In genomic region chr13:103120669-103121131, GRCm38 (mm10) we compare ENCODE assay signal across 8 mouse cellular contexts.
A peak's percentile ranks its signal among the peaks of the same experiment; 100 is the strongest.
DNase-seq lines count a peak whose midpoint lies in the region; ATAC-seq and TF ChIP-seq lines count a peak whose summit lies in the region.

No protein-coding gene starts in this region.

- no peak overlapping the region for H3K27ac ChIP-seq in liver, embryonic 14.5 days
- H3K27ac ChIP-seq in liver, embryonic 11.5 days (ENCODE audit: low read depth, low read length): no peak overlapping the region
- H3K27ac ChIP-seq in hindbrain, embryonic 11.5 days (ENCODE audit: low read depth, low read length): peak overlapping the region; percentile 68

- no peaks in the 10 kb centered on the region for H3K4me1 ChIP-seq in liver, embryonic 14.5 days (replicated peaks; ENCODE audit: control insufficient read depth in 2 of 2, insufficient read depth in 2 of 2, low read length in 1 of 2)
- no peaks in the 10 kb centered on the region for H3K4me1 ChIP-seq in liver, embryonic 11.5 days (replicated peaks; ENCODE audit: control insufficient read depth, insufficient read depth, low read length)
- H3K4me1 ChIP-seq in hindbrain, embryonic 11.5 days (replicated peaks; ENCODE audit: control insufficient read depth, insufficient read depth, low read length): 0 out of 2 replicates have a peak, but pooled peaks cover 2% of the 10 kb centered on the region

- H3K36me3 ChIP-seq in liver, embryonic 14.5 days (replicated peaks; ENCODE audit: control insufficient read depth, insufficient read depth, low read depth): no peaks in the 10 kb centered on the region
- H3K36me3 ChIP-seq in liver, embryonic 11.5 days (ENCODE audit: control insufficient read depth, insufficient read depth, low read length): no peaks in the 10 kb centered on the region
- H3K36me3 ChIP-seq in hindbrain, embryonic 11.5 days (ENCODE audit: control insufficient read depth, insufficient read depth, low read length): no peaks in the 10 kb centered on the region

- H3K9ac ChIP-seq in liver, embryonic 14.5 days (replicated peaks): no peak overlapping the region
- H3K9ac ChIP-seq in liver, embryonic 11.5 days (ENCODE audit: low read depth, low read length): no peak overlapping the region
- H3K9ac ChIP-seq in hindbrain, embryonic 11.5 days (ENCODE audit: low read depth, low read length): peak overlapping the region; percentile 49; the same call in 1 of the 2 replicates

- WGBS in liver, embryonic 14.5 days (ENCODE audit: insufficient replicate concordance): 36% methylated on average over 7 of the region's 7 CpGs
- 32% methylated on average over 7 of the region's 7 CpGs for WGBS in liver, embryonic 11.5 days
- 11% methylated on average over 7 of the region's 7 CpGs for WGBS in hindbrain, embryonic 11.5 days

- DNase-seq in liver, embryonic 14.5 days (ENCODE audit: low read depth in 3 of 3, low spot score in 3 of 3): no peak
- no peak for DNase-seq in liver, embryonic 11.5 days (ENCODE audit: low spot score)
- DNase-seq in embryo, embryonic 10.5 days (ENCODE audit: low spot score): peak; percentile 76
- DNase-seq in hindbrain, embryonic 11.5 days (ENCODE audit: low spot score): peak; percentile 64
- peak; percentile 37 for DNase-seq in left cerebral cortex, postnatal 4 days
- peak; percentile 44 to 60 for DNase-seq in right cerebral cortex, postnatal 10 days (ENCODE audit: low spot score in 2 of 2)
- no peak for DNase-seq in c-Kit-positive CD71-positive TER-119-positive erythroid progenitor cells, embryonic 14.5 days (ENCODE audit: low spot score)
- no peak for DNase-seq in spleen, adult 18-20 months

- TF ChIP-seq CTCF in liver, embryonic 14.5 days (IDR thresholded peaks at IDR 0.05; ENCODE audit: low read depth): 0 out of 2 replicates have a peak, but pooled peaks have one; percentile 24

- no peaks in the 10 kb centered on the region for H3K27me3 ChIP-seq in liver, embryonic 14.5 days (ENCODE audit: control insufficient read depth, insufficient read depth, low read length)
- H3K27me3 ChIP-seq in liver, embryonic 11.5 days (replicated peaks; ENCODE audit: control insufficient read depth, insufficient read depth, low read length): no peaks in the 10 kb centered on the region
- H3K27me3 ChIP-seq in hindbrain, embryonic 11.5 days (ENCODE audit: control insufficient read depth, insufficient read depth, low read length): no peaks in the 10 kb centered on the region

- H3K9me3 ChIP-seq in liver, embryonic 14.5 days (ENCODE audit: control insufficient read depth, low read length): no peaks in the 10 kb centered on the region
- H3K9me3 ChIP-seq in liver, embryonic 11.5 days (ENCODE audit: control insufficient read depth, low read length): no peaks in the 10 kb centered on the region
- H3K9me3 ChIP-seq in hindbrain, embryonic 11.5 days (ENCODE audit: control insufficient read depth, low read length): no peaks in the 10 kb centered on the region

- intact Hi-C loops in left cerebral cortex, postnatal 4 days (cut with DNase I): loop anchor here (5.0 to 10.0 kb wide), 2 partner anchors 438 to 1386 kb away; no protein-coding TSS in a partner anchor

- H3K4me3 ChIP-seq in liver, embryonic 14.5 days (ENCODE audit: insufficient read depth in 1 of 2, low read depth in 2 of 2, low read length in 2 of 2): no peak overlapping the region
- no peak overlapping the region for H3K4me3 ChIP-seq in liver, embryonic 11.5 days (ENCODE audit: low read depth, low read length)
- no peak overlapping the region for H3K4me3 ChIP-seq in hindbrain, embryonic 11.5 days (ENCODE audit: low read depth, low read length)

- no peak for TF ChIP-seq EP300 in liver, embryonic 14.5 days (IDR thresholded peaks at IDR 0.05; ENCODE audit: low read depth)

- ATAC-seq in liver, embryonic 14.5 days (ENCODE audit: insufficient read depth): no peak
- no peak for ATAC-seq in liver, embryonic 11.5 days (replicated peaks; ENCODE audit: low FRiP score)
- peak; percentile 77 for ATAC-seq in hindbrain, embryonic 11.5 days (ENCODE audit: low FRiP score)

- H3K4me2 ChIP-seq in liver, embryonic 14.5 days (ENCODE audit: low read depth): no peak overlapping the region
- no peak overlapping the region for H3K4me2 ChIP-seq in liver, embryonic 11.5 days
- peak overlapping the region; percentile 31 for H3K4me2 ChIP-seq in hindbrain, embryonic 11.5 days (replicated peaks; ENCODE audit: low read depth, low read length)

Comparison
In these comparisons a context has a peak if more than half of its experiments do, and no peak if none do; other contexts are left out.
1. DNase-seq: peak in embryo, embryonic 10.5 days (single experiment), hindbrain, embryonic 11.5 days (single experiment), left cerebral cortex, postnatal 4 days (single experiment) and right cerebral cortex, postnatal 10 days (2 of 2); none in liver, embryonic 14.5 days (0 of 3), liver, embryonic 11.5 days (single experiment), c-Kit-positive CD71-positive TER-119-positive erythroid progenitor cells, embryonic 14.5 days (single experiment) and spleen, adult 18-20 months (0 of 2).